Mouse (Mus musculus) G1E (cell line): ENCODE data around the gene Ascl1.

Experiments
- CTCF ChIP-seq: IDR thresholded peaks from 2 replicates; pipeline ENCODE4 v1.5.1; 2012; ENCODE audit warnings: low read depth, low read length, inconsistent platforms, mixed read lengths
- GATA1 ChIP-seq: IDR thresholded peaks from 2 replicates; pipeline ENCODE4 v1.6.1; 2012; ENCODE audit warnings: borderline replicate concordance, low read length, inconsistent platforms, mixed read lengths
- GATA2 ChIP-seq: IDR thresholded peaks from 2 replicates; pipeline ENCODE4 v1.6.1; 2012; ENCODE audit warnings: low read depth, low read length, inconsistent platforms, borderline replicate concordance
- POLR2AphosphoS5 ChIP-seq: IDR thresholded peaks from 2 replicates; pipeline ENCODE4 v1.6.1; 2012; ENCODE audit warnings: low read depth, low read length, inconsistent platforms; ENCODE audit not compliant: insufficient replicate concordance
- TAL1 ChIP-seq: conservative IDR thresholded peaks from 2 replicates; pipeline ENCODE4 v1.6.1; 2012; ENCODE audit warnings: low read depth, low read length, inconsistent platforms, mixed read lengths

DNA sequence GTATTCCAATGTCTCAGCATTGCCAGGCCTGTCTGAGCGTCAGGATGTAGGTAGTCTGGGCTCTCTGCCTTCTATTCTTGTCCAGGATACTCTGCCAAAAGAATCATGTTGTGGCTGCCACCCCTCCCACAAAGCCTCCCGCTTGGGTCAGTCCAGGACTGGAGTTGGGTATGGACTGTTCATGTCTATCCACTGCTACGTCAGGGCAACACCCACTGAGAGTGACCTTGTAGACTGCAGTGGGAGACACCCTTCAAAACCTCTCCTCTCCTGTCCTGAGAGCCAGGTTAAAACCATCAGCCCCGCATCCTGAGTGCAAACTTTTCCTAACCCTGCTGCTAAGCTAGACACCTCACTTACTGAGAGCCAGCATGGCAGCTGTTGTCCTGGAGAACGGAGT, 28.2 kb upstream of the Ascl1 start, which contains the start of gene Pah:
- no peak for TF ChIP-seq CTCF
- TF ChIP-seq TAL1: no peak
- TF ChIP-seq GATA1: no peak
- TF ChIP-seq POLR2AphosphoS5: no peak
- no peak for TF ChIP-seq GATA2
